Mouse (Mus musculus): Measurements from ENCODE around the gene Ccdc42. TPM values are rescaled to one million over a fixed set of nuclear protein-coding genes. Genes with fewer than 3 reads are reported as not detected.

Gene Ccdc42
- polyA plus RNA-seq, 1 experiment from 2014 or later = 1.5 TPM

GRCm38 (mm10) chr11:68555918-68556584 lies 30.8 kb upstream of the Ccdc42 start, which contains the start of gene Mfsd6l:
TSS of gene Mfsd6l (plus strand) at chr11:68556186.
- H3K4me2 ChIP-seq = peak within 1 kb of the TSS; percentile 29; the same call in 1 of the 2 replicates
- 12% methylated on average over 37 of the region's 37 CpGs for WGBS
- no peak for ATAC-seq (ENCODE audit: low FRiP score)

GRCm38 (mm10) chr11:68559546-68559945 lies 27.3 kb upstream of the Ccdc42 start:
- no peak for DNase-seq (ENCODE audit: low spot score, missing footprints)

More at GRCm38 (mm10) chr11:68555918-68556584, 30.8 kb upstream of the Ccdc42 start, which contains the start of gene Mfsd6l:
- peak; percentile 69 for DNase-seq (ENCODE audit: low spot score, missing footprints)
- H3K4me3 ChIP-seq (ENCODE audit: low read depth, low read length) = no peak within 1 kb of the TSS
- H3K9me3 ChIP-seq (ENCODE audit: control insufficient read depth, low read length) = no peaks in the 10 kb centered on the region
- no peak within 1 kb of the TSS for H3K27ac ChIP-seq (ENCODE audit: low read depth, low read length)
- peaks cover 2% of the 10 kb centered on the region; the same call in 1 of the 2 replicates for H3K27me3 ChIP-seq (ENCODE audit: control insufficient read depth, insufficient read depth, low read length)
- no peak within 1 kb of the TSS for H3K9ac ChIP-seq (ENCODE audit: low read length)
- H3K4me1 ChIP-seq (ENCODE audit: control insufficient read depth, insufficient read depth, low read length) = peaks cover 5% of the 10 kb centered on the region; the same call in 1 of the 2 replicates
- H3K36me3 ChIP-seq (ENCODE audit: control insufficient read depth, insufficient read depth, low read length) = no peaks in the 10 kb centered on the region

GRCm38 (mm10) chr11:68561957-68562950 lies 24.6 kb upstream of the Ccdc42 start:
- no peaks in the 10 kb centered on the region for H3K36me3 ChIP-seq (ENCODE audit: control insufficient read depth, insufficient read depth, low read length)
- H3K9me3 ChIP-seq (ENCODE audit: control insufficient read depth, low read length) = no peaks in the 10 kb centered on the region
- H3K27me3 ChIP-seq (ENCODE audit: control insufficient read depth, insufficient read depth, low read length) = no peaks in the 10 kb centered on the region
- DNase-seq (ENCODE audit: low spot score, missing footprints) (no peak), ATAC-seq (ENCODE audit: low FRiP score) (no peak)
- no peak overlapping the region for H3K9ac ChIP-seq (ENCODE audit: low read length)
- no peaks in the 10 kb centered on the region for H3K4me1 ChIP-seq (ENCODE audit: control insufficient read depth, insufficient read depth, low read length)
- no peak overlapping the region for H3K4me2 ChIP-seq
- no peak overlapping the region for H3K27ac ChIP-seq (ENCODE audit: low read depth, low read length)
- H3K4me3 ChIP-seq (ENCODE audit: low read depth, low read length) = no peak overlapping the region
- 83% methylated on average over 11 of the region's 11 CpGs for WGBS

More at GRCm38 (mm10) chr11:68559546-68559945, 27.3 kb upstream of the Ccdc42 start:
- no peak for ATAC-seq (ENCODE audit: low FRiP score)
- H3K4me2 ChIP-seq = no peak overlapping the region
- H3K4me3 ChIP-seq (ENCODE audit: low read depth, low read length) = no peak overlapping the region
- H3K9ac ChIP-seq (ENCODE audit: low read length) = no peak overlapping the region
- peaks cover 2% of the 10 kb centered on the region; the same call in 1 of the 2 replicates for H3K27me3 ChIP-seq (ENCODE audit: control insufficient read depth, insufficient read depth, low read length)
- no peak overlapping the region for H3K27ac ChIP-seq (ENCODE audit: low read depth, low read length)
- 53% methylated on average over 1 of the region's 1 CpGs for WGBS
- no peaks in the 10 kb centered on the region for H3K9me3 ChIP-seq (ENCODE audit: control insufficient read depth, low read length)
- no peaks in the 10 kb centered on the region for H3K36me3 ChIP-seq (ENCODE audit: control insufficient read depth, insufficient read depth, low read length)
- H3K4me1 ChIP-seq (ENCODE audit: control insufficient read depth, insufficient read depth, low read length) = peaks cover 5% of the 10 kb centered on the region; the same call in 1 of the 2 replicates

GRCm38 (mm10) chr11:68564356-68565031 lies 22.3 kb upstream of the Ccdc42 start:
- 82% methylated on average over 13 of the region's 13 CpGs for WGBS
- ATAC-seq (ENCODE audit: low FRiP score) = no peak

GRCm38 (mm10) chr11:68565032-68565429 lies 21.8 kb upstream of the Ccdc42 start:
- 90% methylated on average over 3 of the region's 3 CpGs for WGBS
- H3K9ac ChIP-seq (ENCODE audit: low read length) = no peak overlapping the region
- no peaks in the 10 kb centered on the region for H3K27me3 ChIP-seq (ENCODE audit: control insufficient read depth, insufficient read depth, low read length)
- no peak for ATAC-seq (ENCODE audit: low FRiP score)
- H3K4me2 ChIP-seq = no peak overlapping the region
- H3K9me3 ChIP-seq (ENCODE audit: control insufficient read depth, low read length) = no peaks in the 10 kb centered on the region
- no peaks in the 10 kb centered on the region for H3K4me1 ChIP-seq (ENCODE audit: control insufficient read depth, insufficient read depth, low read length)
- H3K27ac ChIP-seq (ENCODE audit: low read depth, low read length) = no peak overlapping the region
- no peak overlapping the region for H3K4me3 ChIP-seq (ENCODE audit: low read depth, low read length)
- DNase-seq (ENCODE audit: low spot score, missing footprints) = no peak
- H3K36me3 ChIP-seq (ENCODE audit: control insufficient read depth, insufficient read depth, low read length) = no peaks in the 10 kb centered on the region

More at GRCm38 (mm10) chr11:68564356-68565031, 22.3 kb upstream of the Ccdc42 start:
- H3K27me3 ChIP-seq (ENCODE audit: control insufficient read depth, insufficient read depth, low read length) = no peaks in the 10 kb centered on the region
- no peak overlapping the region for H3K27ac ChIP-seq (ENCODE audit: low read depth, low read length)
- no peak for DNase-seq (ENCODE audit: low spot score, missing footprints)
- H3K4me2 ChIP-seq = no peak overlapping the region
- no peak overlapping the region for H3K9ac ChIP-seq (ENCODE audit: low read length)
- no peaks in the 10 kb centered on the region for H3K4me1 ChIP-seq (ENCODE audit: control insufficient read depth, insufficient read depth, low read length)
- H3K4me3 ChIP-seq (ENCODE audit: low read depth, low read length) = no peak overlapping the region
- H3K36me3 ChIP-seq (ENCODE audit: control insufficient read depth, insufficient read depth, low read length) = no peaks in the 10 kb centered on the region
- no peaks in the 10 kb centered on the region for H3K9me3 ChIP-seq (ENCODE audit: control insufficient read depth, low read length)

GRCm38 (mm10) chr11:68566447-68567059 lies 20.3 kb upstream of the Ccdc42 start:
- Histone ChIP-seq H3K27ac (ENCODE audit: low read depth, low read length) (no peak overlapping the region), H3K4me2 (peak overlapping the region; percentile 53), H3K4me1 (ENCODE audit: control insufficient read depth, insufficient read depth, low read length) (no peaks in the 10 kb centered on the region), H3K9me3 (ENCODE audit: control insufficient read depth, low read length) (no peaks in the 10 kb centered on the region), H3K27me3 (ENCODE audit: control insufficient read depth, insufficient read depth, low read length) (no peaks in the 10 kb centered on the region), H3K4me3 (ENCODE audit: low read depth, low read length) (peak overlapping the region; percentile 24), H3K9ac (ENCODE audit: low read length) (0 out of 2 replicates have a peak overlapping the region, but pooled peaks have one; percentile 40), H3K36me3 (ENCODE audit: control insufficient read depth, insufficient read depth, low read length) (no peaks in the 10 kb centered on the region)
- WGBS = 18% methylated on average over 17 of the region's 17 CpGs
- peak; percentile 97 for DNase-seq (ENCODE audit: low spot score, missing footprints)
- ATAC-seq (ENCODE audit: low FRiP score) = no peak

- WGBS = 86% methylated on average over 5 of the region's 5 CpGs
- peak; percentile 8 for DNase-seq (ENCODE audit: low spot score, missing footprints)
Observed at GRCm38 (mm10) chr11:68570861-68571260, 16.0 kb upstream of the Ccdc42 start.

GRCm38 (mm10) chr11:68577076-68577475 lies 9.7 kb upstream of the Ccdc42 start:
- H3K4me3 ChIP-seq (ENCODE audit: low read depth, low read length) = no peak overlapping the region
- H3K9me3 ChIP-seq (ENCODE audit: control insufficient read depth, low read length) = no peaks in the 10 kb centered on the region
- no peaks in the 10 kb centered on the region for H3K36me3 ChIP-seq (ENCODE audit: control insufficient read depth, insufficient read depth, low read length)
- H3K27ac ChIP-seq (ENCODE audit: low read depth, low read length) = no peak overlapping the region
- H3K9ac ChIP-seq (ENCODE audit: low read length) = no peak overlapping the region
- 90% methylated on average over 1 of the region's 1 CpGs for WGBS
- H3K4me2 ChIP-seq = no peak overlapping the region
- DNase-seq (ENCODE audit: low spot score, missing footprints) (no peak), ATAC-seq (ENCODE audit: low FRiP score) (no peak)
- no peaks in the 10 kb centered on the region for H3K27me3 ChIP-seq (ENCODE audit: control insufficient read depth, insufficient read depth, low read length)
- peaks cover 9% of the 10 kb centered on the region for H3K4me1 ChIP-seq (ENCODE audit: control insufficient read depth, insufficient read depth, low read length)

More at GRCm38 (mm10) chr11:68570861-68571260, 16.0 kb upstream of the Ccdc42 start:
- H3K9me3 ChIP-seq (ENCODE audit: control insufficient read depth, low read length) = no peaks in the 10 kb centered on the region
- no peak overlapping the region for H3K9ac ChIP-seq (ENCODE audit: low read length)
- no peaks in the 10 kb centered on the region for H3K4me1 ChIP-seq (ENCODE audit: control insufficient read depth, insufficient read depth, low read length)
- no peak overlapping the region for H3K4me3 ChIP-seq (ENCODE audit: low read depth, low read length)
- ATAC-seq (ENCODE audit: low FRiP score) = no peak
- no peak overlapping the region for H3K4me2 ChIP-seq
- no peaks in the 10 kb centered on the region for H3K27me3 ChIP-seq (ENCODE audit: control insufficient read depth, insufficient read depth, low read length)
- H3K27ac ChIP-seq (ENCODE audit: low read depth, low read length) = no peak overlapping the region
- H3K36me3 ChIP-seq (ENCODE audit: control insufficient read depth, insufficient read depth, low read length) = no peaks in the 10 kb centered on the region

Data from midbrain, embryonic 11.5 days (tissue).